Mouse (Mus musculus): Measurements from ENCODE around the gene Atad1.

DNA sequence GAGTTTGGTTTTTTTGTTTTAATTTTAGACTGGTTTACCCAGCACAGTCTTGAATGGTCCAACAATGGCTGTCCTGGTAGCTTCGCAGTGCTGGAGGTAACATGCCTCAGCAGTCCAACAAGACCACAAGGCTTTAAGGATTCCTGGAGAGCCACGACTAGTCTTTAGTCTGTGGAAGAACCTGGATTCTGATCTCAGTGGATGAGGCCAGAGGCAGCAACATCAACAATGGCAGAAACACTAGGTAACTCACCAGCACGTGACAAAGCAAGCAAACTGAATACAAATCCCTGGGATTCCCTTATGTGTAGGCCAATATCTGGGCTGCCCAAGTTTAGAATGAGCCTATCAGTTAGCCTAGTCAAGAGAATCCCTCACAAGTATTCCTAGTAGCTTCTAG, 26.1 kb downstream of the Atad1 start:
- TF ChIP-seq POLR2A (IDR thresholded peaks at IDR 0.05; ENCODE audit: insufficient read length, low read depth) (no peak), REST (IDR thresholded peaks at IDR 0.05; ENCODE audit: insufficient read depth, insufficient read length) (no peak), TCF12 (IDR thresholded peaks at IDR 0.05; ENCODE audit: insufficient read depth, poor library complexity, severe bottlenecking) (no peak), MYOG (IDR thresholded peaks at IDR 0.05; ENCODE audit: control insufficient read depth in 1 of 3, insufficient read depth in 1 of 3, insufficient read length in 2 of 3, low read depth in 2 of 3) (no peak), E2F4 (IDR thresholded peaks at IDR 0.05; ENCODE audit: insufficient read depth) (no peak), SRF (IDR thresholded peaks at IDR 0.05; ENCODE audit: control insufficient read depth, insufficient read length, low read depth) (no peak), CEBPB (IDR thresholded peaks at IDR 0.05; ENCODE audit: insufficient read depth, poor library complexity, severe bottlenecking) (no peak), POLR2AphosphoS2 (IDR thresholded peaks at IDR 0.05; ENCODE audit: insufficient read length, low read depth) (no peak), MAX (IDR thresholded peaks at IDR 0.05; ENCODE audit: low read depth) (no peak)

Data from myocyte (in vitro differentiated cells).